Comparison of ENCODE assay signal across 9 mouse cellular contexts in the genomic region with DNA sequence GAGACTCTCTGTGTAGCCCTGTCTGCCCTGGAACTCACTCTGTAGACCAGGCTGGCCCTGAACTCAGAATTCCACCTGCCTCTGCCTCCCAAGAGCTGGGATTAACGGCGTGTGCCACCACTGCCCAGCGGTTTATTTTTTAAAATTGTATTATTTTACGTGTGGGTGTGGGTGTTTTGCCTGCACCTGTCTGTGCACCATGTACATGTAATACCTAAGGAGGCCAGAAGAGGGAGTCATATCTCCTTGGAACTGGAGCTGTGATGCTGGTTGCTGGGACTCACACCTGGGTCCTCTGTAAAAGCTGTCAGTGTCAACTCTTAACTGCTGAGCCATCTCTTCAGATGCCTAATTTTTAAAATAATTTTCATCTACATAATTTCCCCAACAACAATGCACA. TPM values are rescaled to one million over a fixed set of nuclear protein-coding genes. Genes with fewer than 3 reads are reported as not detected.
DNase-seq lines count a peak whose midpoint lies in the region; ATAC-seq and TF ChIP-seq lines count a peak whose summit lies in the region.
"Had no signal": no experiment of that assay in that cellular context is flagged by ENCODE, and none has a peak within 500 bp of the region (broad histone marks: within the 10 kb centered on the region; RNA-seq: fewer than 3 reads in every experiment).

No protein-coding gene starts in this region.

- no peaks in the 10 kb centered on the region for H3K4me1 ChIP-seq in forebrain, postnatal 0 days (ENCODE audit: insufficient read depth)
- H3K4me1 ChIP-seq in forebrain, embryonic 10.5 days: no peaks in the 10 kb centered on the region
- no peaks in the 10 kb centered on the region for H3K4me1 ChIP-seq in lung, adult 2 months (ENCODE audit: control insufficient read depth, insufficient read depth, low read length)

- peak; percentile 41 for TF ChIP-seq CTCF in forebrain, postnatal 0 days (IDR thresholded peaks at IDR 0.05; ENCODE audit: low read depth)
- peak; percentile 41 for TF ChIP-seq CTCF in lung, adult 2 months (IDR thresholded peaks at IDR 0.05; ENCODE audit: insufficient read depth, low read length)

- H3K9me3 ChIP-seq in forebrain, postnatal 0 days (ENCODE audit: low read length): no peaks in the 10 kb centered on the region
- no peaks in the 10 kb centered on the region for H3K9me3 ChIP-seq in forebrain, embryonic 10.5 days
- H3K9me3 ChIP-seq: limb, embryonic 15.5 days had no signal

- H3K27ac ChIP-seq in forebrain, postnatal 0 days (ENCODE audit: low read depth, low read length): no peak overlapping the region
- no peak overlapping the region for H3K27ac ChIP-seq in forebrain, embryonic 10.5 days
- H3K27ac ChIP-seq: limb, embryonic 15.5 days had no signal

- TF ChIP-seq POLR2A in lung, adult 2 months (IDR thresholded peaks at IDR 0.05; ENCODE audit: borderline replicate concordance, extremely low read depth, low read depth, low read length): no peak

- DNase-seq in forebrain, postnatal 0 days: no peak
- no peak for DNase-seq in forebrain, embryonic 10.5 days (ENCODE audit: extremely low spot score, low spot score)
- DNase-seq in 416B (ENCODE audit: low read depth) (peak; percentile 56), ZHBTc4 (ENCODE audit: low read depth, low spot score) (peak; percentile 74)
- no peak for DNase-seq in lung, adult 2 months
- peak; percentile 41 for DNase-seq in thymus, postnatal 4 days
- DNase-seq in cerebellum, postnatal 25 days: no peak

- H3K4me3 ChIP-seq in forebrain, postnatal 0 days (ENCODE audit: low read depth, low read length): no peak overlapping the region
- H3K4me3 ChIP-seq in forebrain, embryonic 10.5 days: no peak overlapping the region
- no peak overlapping the region for H3K4me3 ChIP-seq in lung, adult 2 months (replicated peaks; ENCODE audit: extremely low read depth, low read depth, low read length)
- H3K4me3 ChIP-seq: limb, embryonic 15.5 days had no signal

- WGBS in forebrain, postnatal 0 days: 73% methylated on average over 4 of the region's 4 CpGs
- 75% methylated on average over 4 of the region's 4 CpGs for WGBS in forebrain, embryonic 10.5 days
- WGBS in lung, adult 2 months: 61% methylated on average over 4 of the region's 4 CpGs

- H3K4me2 ChIP-seq in forebrain, postnatal 0 days (ENCODE audit: low read depth): no peak overlapping the region
- H3K4me2 ChIP-seq: limb, embryonic 15.5 days had no signal

- H3K27me3 ChIP-seq in forebrain, postnatal 0 days (ENCODE audit: insufficient read depth, low read length): no peaks in the 10 kb centered on the region
- no peaks in the 10 kb centered on the region for H3K27me3 ChIP-seq in forebrain, embryonic 10.5 days (ENCODE audit: poor library complexity, severe bottlenecking)
- H3K27me3 ChIP-seq: limb, embryonic 15.5 days had no signal

- ATAC-seq in forebrain, postnatal 0 days: no peak
- ATAC-seq in frontal cortex, adult (ENCODE audit: low TSS enrichment): no peak

- H3K9ac ChIP-seq in forebrain, postnatal 0 days: no peak overlapping the region
- H3K9ac ChIP-seq: limb, embryonic 15.5 days had no signal

- H3K36me3 ChIP-seq in forebrain, postnatal 0 days (ENCODE audit: insufficient read depth): no peaks in the 10 kb centered on the region
- peaks cover 20% of the 10 kb centered on the region for H3K36me3 ChIP-seq in forebrain, embryonic 10.5 days (replicated peaks)

RNA-seq across cellular contexts. Expression of a gene that starts 38.6 kb away (rescaled TPM):
- total RNA-seq in forebrain, postnatal 0 days (2014; rRNA removed): 36.6 and 39.2 TPM in 2 replicates
- 10.1 and 11.5 TPM in 2 replicates for polyA plus RNA-seq in forebrain, postnatal 0 days (2015; fragmentation: Nextera tagmentation; extraction: Ambion mirVana)
- polyA plus RNA-seq in forebrain, embryonic 10.5 days (2016; fragmentation: Nextera tagmentation; extraction: Ambion mirVana): 9.1 and 9.5 TPM in 2 replicates
- polyA plus RNA-seq in lung, adult 2 months (2012; rRNA removed): 91.0 and 94.6 TPM in 2 replicates

RNA-seq across cellular contexts. Expression of a gene that starts 38.8 kb away (rescaled TPM):
- 20.2 and 28.3 TPM in 2 replicates for total RNA-seq in forebrain, postnatal 0 days (2014; rRNA removed)
- 26.1 and 30.8 TPM in 2 replicates for polyA plus RNA-seq in forebrain, postnatal 0 days (2015; fragmentation: Nextera tagmentation; extraction: Ambion mirVana)
- 25.6 and 29.5 TPM in 2 replicates for polyA plus RNA-seq in forebrain, embryonic 10.5 days (2016; fragmentation: Nextera tagmentation; extraction: Ambion mirVana)
- polyA plus RNA-seq in lung, adult 2 months (2012; rRNA removed): 8.0 and 8.4 TPM in 2 replicates

RNA-seq across cellular contexts. Expression of a gene that starts 46.5 kb away (rescaled TPM):
- total RNA-seq in forebrain, postnatal 0 days (2014; rRNA removed): 170 and 329 TPM in 2 replicates
- polyA plus RNA-seq in forebrain, postnatal 0 days (2015; fragmentation: Nextera tagmentation; extraction: Ambion mirVana): 189 and 236 TPM in 2 replicates
- polyA plus RNA-seq in forebrain, embryonic 10.5 days (2016; fragmentation: Nextera tagmentation; extraction: Ambion mirVana): 49.9 and 51.9 TPM in 2 replicates
- polyA plus RNA-seq in lung, adult 2 months (2012; rRNA removed): 164 and 224 TPM in 2 replicates

Comparison
In these comparisons a context has a peak if more than half of its experiments do, and no peak if none do; other contexts are left out.
1. DNase-seq: peak in 416B (single experiment), ZHBTc4 (single experiment) and thymus, postnatal 4 days (single experiment); none in forebrain, postnatal 0 days (single experiment), forebrain, embryonic 10.5 days (single experiment), lung, adult 2 months (single experiment) and cerebellum, postnatal 25 days (0 of 2).